Mouse (Mus musculus) B cell, adult 67 days (primary cell): ENCODE measurements around the gene 1700125H20Rik. TPM values are rescaled to one million over a fixed set of nuclear protein-coding genes. Genes with fewer than 3 reads are reported as not detected.

Experiments
- total RNA-seq, 2 experiments: library from RNA; stranded (reverse); gene quantifications; 4 replicates each; pipeline ENCODE4 v1.2.4; 2023

Gene 1700125H20Rik
- total RNA-seq: not detected

DNA sequence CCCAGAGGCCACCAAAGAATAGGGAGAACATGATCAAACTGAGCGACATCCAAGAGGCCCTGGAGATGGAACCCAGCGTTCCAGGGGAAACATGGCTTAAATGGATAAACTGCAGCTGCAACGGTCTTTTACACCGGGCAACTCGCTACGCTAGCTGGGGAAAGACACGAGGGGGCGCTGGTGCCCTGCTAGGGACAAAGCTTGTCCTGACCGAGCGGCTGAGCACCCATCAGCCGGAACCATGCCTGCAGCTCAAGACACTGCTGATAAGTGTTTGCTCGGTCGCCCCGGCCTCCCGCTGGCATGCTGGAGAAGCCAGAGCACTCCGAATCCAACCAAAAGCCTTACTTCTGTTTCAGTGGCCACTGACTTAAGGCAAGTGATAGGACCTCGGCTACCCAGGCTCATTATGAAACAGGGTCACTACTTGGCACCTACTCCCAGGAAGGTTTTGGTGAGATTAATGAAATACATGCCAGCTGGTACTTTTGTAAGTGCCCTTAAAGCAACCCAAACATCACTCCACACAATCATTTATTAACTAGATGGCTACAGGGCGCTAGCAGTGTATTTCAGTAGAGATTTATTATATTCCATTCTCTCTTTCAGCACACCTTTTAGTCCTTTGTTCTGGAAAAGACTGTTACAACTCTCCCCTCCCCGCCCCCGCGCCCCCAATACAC is at the start of gene 1700125H20Rik:
Gene 1700125H20Rik (plus strand): TSS at position 347 of the 683 bp plus-strand sequence.

DNA sequence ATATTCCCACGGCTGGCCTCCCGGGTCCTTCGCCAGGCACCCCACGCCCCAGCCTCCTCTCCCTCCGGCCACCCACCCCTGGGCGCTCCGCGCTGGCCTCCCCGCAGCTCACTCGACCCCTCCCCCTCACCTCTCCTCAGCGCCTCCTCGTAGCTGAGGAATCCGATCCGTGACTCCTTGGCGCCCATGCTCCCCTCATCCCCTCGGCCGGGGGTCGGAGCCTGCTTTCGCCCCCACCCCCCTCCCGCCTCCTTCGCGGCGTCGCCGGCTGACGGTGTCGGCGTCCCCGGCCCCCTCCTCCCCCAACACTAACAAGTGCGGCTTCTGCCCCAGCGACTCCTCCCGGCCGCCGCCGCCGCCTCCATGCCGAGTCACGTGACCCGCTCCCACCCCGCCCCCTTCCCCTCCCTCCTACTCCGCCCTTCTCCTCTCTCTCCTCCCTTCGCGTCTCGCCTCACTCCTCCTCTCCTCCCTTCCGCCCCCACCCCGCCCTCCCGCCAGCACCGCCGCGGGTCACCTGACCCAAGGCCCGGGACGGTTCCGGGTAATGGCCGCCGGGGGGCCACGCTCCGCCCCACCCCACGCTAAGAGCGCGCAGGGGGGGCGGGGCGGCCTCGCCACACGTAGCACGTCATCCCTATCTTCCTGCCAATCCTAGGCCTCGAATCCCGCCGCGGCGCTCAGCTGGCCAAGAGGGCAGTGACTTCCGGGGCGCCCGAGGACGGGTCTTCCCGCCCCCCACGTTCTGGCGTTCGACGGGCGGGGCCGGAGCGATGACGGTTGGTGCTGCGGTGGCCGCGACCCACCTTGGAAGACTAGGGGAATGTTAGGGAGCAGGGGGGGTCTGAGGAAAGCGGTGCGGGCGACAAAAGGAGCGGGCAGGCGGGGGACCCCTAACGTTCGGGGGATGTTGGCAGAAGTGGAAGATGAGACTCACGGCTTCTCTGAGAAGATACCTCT is 30.3 kb upstream of the 1700125H20Rik start, which contains the start of gene Usp32:
Gene Usp32 (minus strand): TSS at position 581 of the 960 bp plus-strand sequence.

Other genes starting within 250 kb of the 1700125H20Rik start
- not detected for gene Car4, start 212.6 kb upstream of the 1700125H20Rik start, total RNA-seq
- 10 to 100 TPM; 30.5 to 32.1 TPM for gene Usp32, start 30.2 kb upstream of the 1700125H20Rik start, total RNA-seq
- gene Appbp2, start 64.7 kb downstream of the 1700125H20Rik start, total RNA-seq: 10 to 100 TPM; 25.1 to 25.2 TPM
- gene Ppm1d, start 140.8 kb downstream of the 1700125H20Rik start, total RNA-seq: 10 to 100 TPM; 35.7 to 40.8 TPM
- gene Bcas3, start 182.8 kb downstream of the 1700125H20Rik start, total RNA-seq: 10 to 100 TPM; 42.9 to 45.4 TPM